Mouse (Mus musculus): ENCODE results near the gene Ubl3. TPM values are rescaled to one million over a fixed set of nuclear protein-coding genes. Genes with fewer than 3 reads are reported as not detected.
A peak's percentile ranks its signal among the peaks of the same experiment; 100 is the strongest.

The Ubl3 gene
- polyA plus RNA-seq, 1 experiment from 2014 or later: 39.8 TPM

DNA sequence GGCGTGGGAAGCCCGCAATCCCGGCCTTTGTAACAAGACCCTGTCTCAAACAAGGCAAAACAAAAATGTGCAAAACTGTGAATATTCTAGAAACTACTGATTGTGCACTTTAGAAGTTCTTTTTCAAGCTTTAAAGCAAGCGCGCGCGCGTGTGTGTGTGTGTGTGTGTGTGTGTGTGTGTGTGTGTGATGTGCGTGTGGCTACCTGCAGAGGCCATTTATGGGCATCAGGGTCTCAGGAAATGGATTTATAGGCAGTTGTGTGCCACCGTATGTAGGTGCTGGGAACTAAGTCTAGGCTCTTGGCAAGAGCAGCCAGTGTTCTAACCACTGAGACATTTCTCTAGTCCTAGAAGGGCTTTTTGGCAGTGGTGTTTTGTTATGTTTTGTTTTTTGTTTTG lies 2.6 kb upstream of the Ubl3 start:
- Histone ChIP-seq H3K4me3 (0 out of 2 replicates have a peak overlapping the region, but pooled peaks have one; percentile 28), H3K9me3 (replicated peaks) (no peaks in the 10 kb centered on the region), H3K27me3 (ENCODE audit: low read depth, poor library complexity, severe bottlenecking) (peaks cover 20% of the 10 kb centered on the region), H3K36me3 (no peaks in the 10 kb centered on the region), H3K4me1 (peaks cover 30% of the 10 kb centered on the region), H3K27ac (no peak overlapping the region)
- WGBS: 67% methylated on average over 10 of the region's 10 CpGs
- DNase-seq (ENCODE audit: low spot score): no peak

GRCm38 (mm10) chr5:148554701-148555100 lies 2.1 kb upstream of the Ubl3 start:
- no peaks in the 10 kb centered on the region for H3K9me3 ChIP-seq (replicated peaks)
- H3K36me3 ChIP-seq: no peaks in the 10 kb centered on the region
- H3K4me3 ChIP-seq: peak overlapping the region; percentile 28
- 4% methylated on average over 16 of the region's 16 CpGs for WGBS
- peaks cover 20% of the 10 kb centered on the region for H3K27me3 ChIP-seq (ENCODE audit: low read depth, poor library complexity, severe bottlenecking)
- no peak overlapping the region for H3K27ac ChIP-seq
- no peak for DNase-seq (ENCODE audit: low spot score)
- peaks cover 34% of the 10 kb centered on the region for H3K4me1 ChIP-seq

- H3K4me1 ChIP-seq: peaks cover 39% of the 10 kb centered on the region
- 12% methylated on average over 7 of the region's 7 CpGs for WGBS
These were observed 1.7 kb upstream of the Ubl3 start for GRCm38 (mm10) chr5:148554242-148554641.

GRCm38 (mm10) chr5:148553723-148554122 lies 1.1 kb upstream of the Ubl3 start:
- H3K4me3 ChIP-seq: no peak overlapping the region
- 20% methylated on average over 14 of the region's 14 CpGs for WGBS
- H3K27ac ChIP-seq: no peak overlapping the region
- peaks cover 43% of the 10 kb centered on the region for H3K4me1 ChIP-seq
- H3K27me3 ChIP-seq (ENCODE audit: low read depth, poor library complexity, severe bottlenecking): peaks cover 20% of the 10 kb centered on the region
- DNase-seq (ENCODE audit: low spot score): no peak
- no peaks in the 10 kb centered on the region for H3K9me3 ChIP-seq (replicated peaks)
- no peaks in the 10 kb centered on the region for H3K36me3 ChIP-seq

More at GRCm38 (mm10) chr5:148554242-148554641, 1.7 kb upstream of the Ubl3 start:
- no peaks in the 10 kb centered on the region for H3K36me3 ChIP-seq
- H3K27ac ChIP-seq: no peak overlapping the region
- H3K9me3 ChIP-seq (replicated peaks): no peaks in the 10 kb centered on the region
- H3K27me3 ChIP-seq (ENCODE audit: low read depth, poor library complexity, severe bottlenecking): peaks cover 20% of the 10 kb centered on the region
- peak overlapping the region; percentile 28 for H3K4me3 ChIP-seq
- DNase-seq (ENCODE audit: low spot score): no peak

- Histone ChIP-seq H3K4me1 (peaks cover 52% of the 10 kb centered on the region), H3K27ac (peak overlapping the region; percentile 95), H3K36me3 (no peaks in the 10 kb centered on the region), H3K27me3 (ENCODE audit: low read depth, poor library complexity, severe bottlenecking) (peaks cover 20% of the 10 kb centered on the region), H3K4me3 (peak overlapping the region; percentile 75), H3K9me3 (replicated peaks) (no peaks in the 10 kb centered on the region)
- peak; percentile 58 for DNase-seq (ENCODE audit: low spot score)
- under 1% methylated on average over 17 of the region's 17 CpGs for WGBS
These were observed 839 bp downstream of the Ubl3 start for GRCm38 (mm10) chr5:148551764-148552136.

GRCm38 (mm10) chr5:148550821-148551763 lies 1.5 kb downstream of the Ubl3 start:
- Histone ChIP-seq H3K4me3 (peak overlapping the region; percentile 75), H3K27ac (peak overlapping the region; percentile 95), H3K4me1 (peaks cover 52% of the 10 kb centered on the region), H3K36me3 (no peaks in the 10 kb centered on the region), H3K9me3 (replicated peaks) (no peaks in the 10 kb centered on the region), H3K27me3 (ENCODE audit: low read depth, poor library complexity, severe bottlenecking) (peaks cover 20% of the 10 kb centered on the region)
- DNase-seq (ENCODE audit: low spot score): peak; percentile 54
- WGBS: 1% methylated on average over 28 of the region's 28 CpGs

- Histone ChIP-seq H3K4me3 (peak overlapping the region; percentile 75), H3K4me1 (peaks cover 52% of the 10 kb centered on the region), H3K9me3 (replicated peaks) (no peaks in the 10 kb centered on the region), H3K27me3 (ENCODE audit: low read depth, poor library complexity, severe bottlenecking) (peaks cover 20% of the 10 kb centered on the region), H3K27ac (no peak overlapping the region), H3K36me3 (no peaks in the 10 kb centered on the region)
- WGBS: 4% methylated on average over 6 of the region's 6 CpGs
- no peak for DNase-seq (ENCODE audit: low spot score)
These were observed 2.2 kb downstream of the Ubl3 start for GRCm38 (mm10) chr5:148550393-148550792.

GRCm38 (mm10) chr5:148549307-148549706 lies 3.3 kb downstream of the Ubl3 start:
- H3K27ac ChIP-seq: no peak overlapping the region
- DNase-seq (ENCODE audit: low spot score): no peak
- no peaks in the 10 kb centered on the region for H3K36me3 ChIP-seq
- peaks cover 9% of the 10 kb centered on the region for H3K27me3 ChIP-seq (ENCODE audit: low read depth, poor library complexity, severe bottlenecking)
- H3K4me1 ChIP-seq: peaks cover 42% of the 10 kb centered on the region
- H3K9me3 ChIP-seq (replicated peaks): no peaks in the 10 kb centered on the region
- no peak overlapping the region for H3K4me3 ChIP-seq
- 3% methylated on average over 4 of the region's 4 CpGs for WGBS

GRCm38 (mm10) chr5:148548568-148548967 lies 4.0 kb downstream of the Ubl3 start:
- Histone ChIP-seq H3K27me3 (ENCODE audit: low read depth, poor library complexity, severe bottlenecking) (peaks cover 2% of the 10 kb centered on the region; the same call in 1 of the 2 replicates), H3K4me1 (peaks cover 36% of the 10 kb centered on the region), H3K9me3 (replicated peaks) (no peaks in the 10 kb centered on the region), H3K27ac (no peak overlapping the region), H3K4me3 (no peak overlapping the region), H3K36me3 (no peaks in the 10 kb centered on the region)
- 65% methylated on average over 9 of the region's 9 CpGs for WGBS
- no peak for DNase-seq (ENCODE audit: low spot score)

- H3K4me3 ChIP-seq: no peak overlapping the region
- no peak overlapping the region for H3K27ac ChIP-seq
- H3K36me3 ChIP-seq: no peaks in the 10 kb centered on the region
- peaks cover 33% of the 10 kb centered on the region for H3K4me1 ChIP-seq
- no peak for DNase-seq (ENCODE audit: low spot score)
- 59% methylated on average over 10 of the region's 10 CpGs for WGBS
- H3K9me3 ChIP-seq (replicated peaks): no peaks in the 10 kb centered on the region
- no peaks in the 10 kb centered on the region for H3K27me3 ChIP-seq (ENCODE audit: low read depth, poor library complexity, severe bottlenecking)
These were observed 4.6 kb downstream of the Ubl3 start for GRCm38 (mm10) chr5:148547870-148548456.

- H3K27ac ChIP-seq: no peak overlapping the region
- no peaks in the 10 kb centered on the region for H3K27me3 ChIP-seq (ENCODE audit: low read depth, poor library complexity, severe bottlenecking)
- WGBS: 82% methylated on average over 2 of the region's 2 CpGs
- peaks cover 31% of the 10 kb centered on the region for H3K4me1 ChIP-seq
- no peak overlapping the region for H3K4me3 ChIP-seq
- no peaks in the 10 kb centered on the region for H3K36me3 ChIP-seq
- no peak for DNase-seq (ENCODE audit: low spot score)
- H3K9me3 ChIP-seq (replicated peaks): no peaks in the 10 kb centered on the region
These were observed 5.6 kb downstream of the Ubl3 start for GRCm38 (mm10) chr5:148546970-148547369.

GRCm38 (mm10) chr5:148544733-148545132 lies 7.9 kb downstream of the Ubl3 start:
- 91% methylated on average over 2 of the region's 2 CpGs for WGBS
- DNase-seq (ENCODE audit: low spot score): no peak
- H3K27me3 ChIP-seq (ENCODE audit: low read depth, poor library complexity, severe bottlenecking): no peaks in the 10 kb centered on the region
- H3K4me3 ChIP-seq: no peak overlapping the region
- H3K4me1 ChIP-seq: peaks cover 18% of the 10 kb centered on the region
- no peaks in the 10 kb centered on the region for H3K36me3 ChIP-seq
- no peaks in the 10 kb centered on the region for H3K9me3 ChIP-seq (replicated peaks)
- H3K27ac ChIP-seq: no peak overlapping the region

DNA sequence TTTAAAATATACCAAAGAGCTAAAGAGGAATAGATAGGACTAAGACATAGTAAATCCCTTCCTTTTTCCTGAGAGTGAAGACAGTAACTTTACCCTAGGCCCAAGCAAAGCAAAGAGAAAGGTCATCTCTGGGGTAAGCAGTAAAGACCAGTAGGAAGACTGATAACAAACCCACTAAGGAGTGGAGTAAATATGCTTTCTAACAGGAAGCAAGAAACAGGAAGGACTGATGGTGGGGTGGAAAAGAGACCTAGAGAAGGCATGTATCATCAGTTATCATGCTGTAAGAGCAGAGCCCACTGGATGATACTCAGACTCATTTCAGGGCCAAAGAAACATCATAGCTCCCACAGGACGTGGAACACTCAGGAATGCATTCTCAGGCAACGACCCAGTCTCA lies 10.4 kb downstream of the Ubl3 start:
- 77% methylated on average over 2 of the region's 2 CpGs for WGBS
- no peaks in the 10 kb centered on the region for H3K27me3 ChIP-seq (ENCODE audit: low read depth, poor library complexity, severe bottlenecking)
- no peaks in the 10 kb centered on the region for H3K9me3 ChIP-seq (replicated peaks)
- H3K36me3 ChIP-seq: no peaks in the 10 kb centered on the region
- no peak overlapping the region for H3K4me3 ChIP-seq
- DNase-seq (ENCODE audit: low spot score): no peak
- H3K4me1 ChIP-seq: peaks cover 5% of the 10 kb centered on the region; the same call in 1 of the 2 replicates
- no peak overlapping the region for H3K27ac ChIP-seq

Data from limb, embryonic 10.5 days (tissue).